Mouse (Mus musculus) forebrain, embryonic 12.5 days (tissue): ENCODE measurements around the gene Kcnh1. TPM values are rescaled to one million over a fixed set of nuclear protein-coding genes. Genes with fewer than 3 reads are reported as not detected.

Experiments
- ATAC-seq: fragments of 200-750 bp; cut with Nextera tagmentation; 2 replicates; pipeline ENCODE4 v1.8.0; 2017; ENCODE audit warnings: moderate TSS enrichment; ENCODE audit not compliant: low FRiP score
- H3K27ac ChIP-seq: fragments of 300-500 bp; sonication (generic); 2 replicates; pipeline ENCODE4 v1.5.1; 2016; ENCODE audit warnings: mild to moderate bottlenecking
- H3K27me3 ChIP-seq: fragments of 300-500 bp; sonication (generic); 2 replicates; pipeline ENCODE4 v1.6.1; 2016; ENCODE audit warnings: mild to moderate bottlenecking
- H3K36me3 ChIP-seq: fragments of 300-500 bp; sonication (generic); replicated peaks from 2 replicates; pipeline ENCODE4 v1.6.1; 2016; ENCODE audit warnings: mild to moderate bottlenecking
- H3K4me1 ChIP-seq: fragments of 300-500 bp; sonication (generic); 2 replicates; pipeline ENCODE4 v1.6.1; 2016
- H3K4me2 ChIP-seq: fragments of 300-500 bp; sonication (generic); 2 replicates; pipeline ENCODE4 v1.6.1; 2016; ENCODE audit warnings: mild to moderate bottlenecking, moderate library complexity
- H3K4me3 ChIP-seq: fragments of 300-500 bp; sonication (generic); replicated peaks from 2 replicates; pipeline ENCODE4 v1.5.1; 2016; ENCODE audit warnings: mild to moderate bottlenecking
- H3K9ac ChIP-seq: fragments of 300-500 bp; sonication (generic); 2 replicates; pipeline ENCODE4 v1.6.1; 2016; ENCODE audit warnings: mild to moderate bottlenecking
- H3K9me3 ChIP-seq: fragments of 300-500 bp; sonication (generic); 2 replicates; pipeline ENCODE4 v1.6.1; 2016
- WGBS: fragments of 180-500 bp; shearing (Covaris S2); methylation state at CpG from one replicate; pipeline ENCODE4 v1.1.7; 2016; 5-methylcytosine and 5-hydroxymethylcytosine counted together
- polyA plus RNA-seq: library from polyadenylated mRNA; unstranded; fragments of >200 nt; fragmentation: Nextera tagmentation; extraction: Ambion mirVana; gene quantifications from 2 replicates; pipeline ENCODE4 v1.2.1, GENCODE M21; 2016

Kcnh1 gene
- polyA plus RNA-seq, 1 experiment from 2014 or later, result 0.57 TPM

DNA sequence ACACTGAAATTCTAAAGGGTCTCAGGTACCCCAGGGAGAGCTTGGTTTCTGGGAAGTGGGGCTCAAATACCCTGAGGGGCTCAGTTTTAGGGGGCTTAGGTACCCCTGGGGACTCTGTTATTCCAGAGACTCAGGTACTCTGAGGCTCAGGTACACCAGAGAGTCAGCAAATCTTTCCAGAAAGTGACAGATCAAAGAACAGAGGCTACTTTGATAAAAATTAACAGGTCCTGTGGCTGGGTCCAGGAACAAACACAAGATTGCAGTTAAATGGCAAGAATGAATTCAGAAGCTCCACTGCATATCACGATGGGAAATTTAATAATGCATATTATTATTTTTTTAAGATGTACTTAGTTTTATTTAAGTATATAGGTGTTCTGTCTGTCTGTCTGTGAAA is 368.8 kb downstream of the Kcnh1 start:
- ATAC-seq, result no peak
- Histone ChIP-seq H3K36me3 (no peaks in the 10 kb centered on the region), H3K4me2 (no peak overlapping the region), H3K27me3 (no peaks in the 10 kb centered on the region), H3K9me3 (no peaks in the 10 kb centered on the region), H3K4me3 (no peak overlapping the region), H3K27ac (no peak overlapping the region), H3K4me1 (peaks cover 10% of the 10 kb centered on the region; the same call in 1 of the 2 replicates), H3K9ac (no peak overlapping the region)
- 88% methylated on average over 1 of the region's 1 CpGs for WGBS

Other genes with a start within 250 kb of the Kcnh1 start
- gene Rd3, start 213.4 kb upstream of the Kcnh1 start, polyA plus RNA-seq, result 2.2 and 2.3 TPM in 2 replicates
- 3.3 and 4.5 TPM in 2 replicates for gene Traf5, start 98.2 kb upstream of the Kcnh1 start, polyA plus RNA-seq
- gene Rcor3, start 52.7 kb upstream of the Kcnh1 start, polyA plus RNA-seq, result 19.2 and 20.1 TPM in 2 replicates